Mouse (Mus musculus) embryonic fibroblast, embryonic 13.5 days (primary cell): ENCODE results near the gene Disp3. TPM values are rescaled to one million over a fixed set of nuclear protein-coding genes. Genes with fewer than 3 reads are reported as not detected.

Source experiments
- H3K27ac ChIP-seq: 2 replicates; pipeline ENCODE4 v1.5.1; 2012; ENCODE audit warnings: low read length, control low read depth, inconsistent platforms; ENCODE audit not compliant: insufficient read depth
- H3K4me1 ChIP-seq: 2 replicates; pipeline ENCODE4 v1.6.1; 2011; ENCODE audit warnings: low read length; ENCODE audit not compliant: control insufficient read depth, insufficient read depth
- H3K4me3 ChIP-seq: 2 replicates; pipeline ENCODE4 v1.5.1; 2011; ENCODE audit warnings: mild to moderate bottlenecking, control low read depth, low read length; ENCODE audit not compliant: insufficient read depth
- CTCF ChIP-seq: IDR thresholded peaks from 2 replicates; pipeline ENCODE4 v1.5.1; 2011; ENCODE audit warnings: mild to moderate bottlenecking, control low read depth, low read length, moderate library complexity, borderline replicate concordance; ENCODE audit not compliant: insufficient read depth
- POLR2A ChIP-seq: IDR thresholded peaks from 2 replicates; pipeline ENCODE4 v1.6.1; 2011; ENCODE audit warnings: low read depth, mild to moderate bottlenecking, control low read depth, low read length, moderate library complexity
- polyA plus RNA-seq: library from polyadenylated mRNA; stranded (reverse); fragments of >200 nt; gene quantifications from 2 replicates; pipeline ENCODE4 v1.2.4, GENCODE M21; 2011; ENCODE audit warnings: low read depth; ENCODE audit not compliant: missing spikeins, insufficient read length

Gene Disp3
- polyA plus RNA-seq, 1 experiment: not detected

DNA sequence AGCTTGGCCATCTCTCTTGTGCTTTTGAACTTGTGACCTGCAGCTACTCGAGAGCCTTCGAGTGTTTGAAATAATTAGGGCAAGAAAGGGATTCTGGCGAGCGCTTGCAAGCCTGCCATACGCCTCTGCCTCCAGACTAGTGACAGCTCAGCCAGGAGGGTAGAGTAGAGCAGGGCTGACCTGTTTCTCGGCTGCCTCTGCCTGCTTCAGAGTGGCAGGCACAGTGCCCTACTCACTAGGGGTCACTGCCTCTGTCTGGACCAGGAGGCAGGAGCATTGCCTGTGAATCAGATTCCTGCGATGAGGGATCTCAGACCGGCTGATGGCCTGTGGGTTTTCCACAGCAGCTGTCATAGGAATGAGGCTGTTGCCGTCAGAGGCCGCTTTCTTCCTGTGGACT, 55.1 kb downstream of the Disp3 start:
- Histone ChIP-seq H3K4me1 (no peaks in the 10 kb centered on the region), H3K4me3 (no peak overlapping the region), H3K27ac (no peak overlapping the region)
- no peak for TF ChIP-seq CTCF
- TF ChIP-seq POLR2A: no peak

- Histone ChIP-seq H3K4me1 (no peaks in the 10 kb centered on the region), H3K27ac (no peak overlapping the region), H3K4me3 (no peak overlapping the region)
- TF ChIP-seq CTCF (no peak), POLR2A (no peak)
Observed at GRCm38 (mm10) chr4:148232124-148232523, 55.6 kb downstream of the Disp3 start.

DNA sequence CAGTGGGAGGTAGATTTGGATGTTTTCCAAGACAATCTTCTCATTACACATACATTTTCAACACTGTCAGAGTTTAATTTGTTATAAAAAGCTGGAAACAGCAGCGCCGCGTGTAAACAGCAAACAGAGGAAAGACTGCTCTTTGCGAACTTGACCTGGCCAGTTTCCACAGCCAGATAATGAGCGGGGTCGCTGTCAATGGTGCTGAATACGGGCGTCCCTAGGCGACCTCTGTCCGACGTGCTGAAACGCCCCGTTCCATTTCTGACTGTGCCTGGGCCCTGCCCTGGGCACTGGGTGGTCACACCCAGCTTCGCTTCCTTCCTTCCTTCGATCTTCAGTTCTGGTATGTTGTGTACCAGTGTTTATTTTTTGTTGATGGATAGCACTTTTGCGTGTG, 58.1 kb downstream of the Disp3 start:
- Histone ChIP-seq H3K4me1 (no peaks in the 10 kb centered on the region), H3K4me3 (no peak overlapping the region), H3K27ac (no peak overlapping the region)
- TF ChIP-seq CTCF (no peak; the same call in 1 of the 2 replicates), POLR2A (no peak)

DNA sequence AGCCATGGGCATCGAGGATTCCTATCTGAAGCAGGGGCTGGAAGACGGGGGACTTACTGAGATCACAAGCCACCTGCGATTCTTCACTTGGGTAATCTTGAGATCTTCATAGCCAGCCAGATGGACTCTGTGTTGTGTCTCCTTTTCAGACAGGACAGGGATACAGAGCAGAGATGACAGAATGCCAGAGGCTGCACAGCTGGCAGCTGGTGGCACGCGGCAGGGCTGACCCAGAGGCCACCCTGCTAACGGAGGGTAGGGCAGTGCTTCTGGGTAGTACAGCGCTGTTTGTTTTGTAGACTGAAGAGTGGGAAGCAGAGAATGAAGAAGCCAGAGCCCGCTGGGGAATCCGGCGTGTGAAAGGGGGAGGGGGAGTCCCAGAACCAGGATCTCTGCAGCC, 64.8 kb downstream of the Disp3 start:
- no peak for TF ChIP-seq POLR2A
- no peak for TF ChIP-seq CTCF
- Histone ChIP-seq H3K27ac (no peak overlapping the region), H3K4me1 (no peaks in the 10 kb centered on the region), H3K4me3 (no peak overlapping the region)

DNA sequence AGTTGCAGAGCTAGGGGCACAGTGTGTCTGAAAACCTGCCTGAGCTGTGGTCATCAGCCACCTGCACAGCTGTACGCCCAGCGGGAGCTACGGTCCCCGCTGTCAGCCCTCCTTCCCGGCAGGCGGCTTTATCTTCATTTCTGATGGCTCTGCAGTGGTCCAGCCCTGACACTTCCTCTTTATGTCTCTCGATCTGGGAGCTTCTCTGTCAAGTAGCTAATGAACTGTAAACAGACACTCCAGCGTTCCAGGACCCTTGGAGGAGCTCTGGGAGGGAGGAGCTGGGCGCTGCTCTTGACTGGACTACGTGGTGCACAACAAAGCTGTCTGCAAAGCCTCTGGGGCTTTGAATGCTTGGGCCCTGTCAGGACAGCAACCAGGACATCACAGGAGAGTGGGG, 67.1 kb downstream of the Disp3 start:
- no peaks in the 10 kb centered on the region for H3K4me1 ChIP-seq
- no peak for TF ChIP-seq POLR2A
- TF ChIP-seq CTCF: no peak
- no peak overlapping the region for H3K4me3 ChIP-seq
- no peak overlapping the region for H3K27ac ChIP-seq

- TF ChIP-seq POLR2A: no peak
- TF ChIP-seq CTCF: no peak
- Histone ChIP-seq H3K4me1 (no peaks in the 10 kb centered on the region), H3K27ac (no peak overlapping the region), H3K4me3 (no peak overlapping the region)
Observed at GRCm38 (mm10) chr4:148218238-148218637, 69.5 kb downstream of the Disp3 start.

- Histone ChIP-seq H3K4me1 (no peaks in the 10 kb centered on the region), H3K27ac (no peak overlapping the region), H3K4me3 (no peak overlapping the region)
- no peak for TF ChIP-seq CTCF
- TF ChIP-seq POLR2A: no peak
Observed at GRCm38 (mm10) chr4:148215264-148215900, 72.4 kb downstream of the Disp3 start.

- H3K27ac ChIP-seq: no peak overlapping the region
- H3K4me1 ChIP-seq: no peaks in the 10 kb centered on the region
- TF ChIP-seq CTCF (no peak), POLR2A (no peak)
Observed at GRCm38 (mm10) chr4:148214460-148215136, 73.2 kb downstream of the Disp3 start.

GRCm38 (mm10) chr4:148204873-148205232, 82.9 kb downstream of the Disp3 start:
- TF ChIP-seq POLR2A: no peak
- H3K4me3 ChIP-seq: no peak overlapping the region
- no peak overlapping the region for H3K27ac ChIP-seq
- no peaks in the 10 kb centered on the region for H3K4me1 ChIP-seq

More at GRCm38 (mm10) chr4:148214460-148215136, 73.2 kb downstream of the Disp3 start:
- no peak overlapping the region for H3K4me3 ChIP-seq

DNA sequence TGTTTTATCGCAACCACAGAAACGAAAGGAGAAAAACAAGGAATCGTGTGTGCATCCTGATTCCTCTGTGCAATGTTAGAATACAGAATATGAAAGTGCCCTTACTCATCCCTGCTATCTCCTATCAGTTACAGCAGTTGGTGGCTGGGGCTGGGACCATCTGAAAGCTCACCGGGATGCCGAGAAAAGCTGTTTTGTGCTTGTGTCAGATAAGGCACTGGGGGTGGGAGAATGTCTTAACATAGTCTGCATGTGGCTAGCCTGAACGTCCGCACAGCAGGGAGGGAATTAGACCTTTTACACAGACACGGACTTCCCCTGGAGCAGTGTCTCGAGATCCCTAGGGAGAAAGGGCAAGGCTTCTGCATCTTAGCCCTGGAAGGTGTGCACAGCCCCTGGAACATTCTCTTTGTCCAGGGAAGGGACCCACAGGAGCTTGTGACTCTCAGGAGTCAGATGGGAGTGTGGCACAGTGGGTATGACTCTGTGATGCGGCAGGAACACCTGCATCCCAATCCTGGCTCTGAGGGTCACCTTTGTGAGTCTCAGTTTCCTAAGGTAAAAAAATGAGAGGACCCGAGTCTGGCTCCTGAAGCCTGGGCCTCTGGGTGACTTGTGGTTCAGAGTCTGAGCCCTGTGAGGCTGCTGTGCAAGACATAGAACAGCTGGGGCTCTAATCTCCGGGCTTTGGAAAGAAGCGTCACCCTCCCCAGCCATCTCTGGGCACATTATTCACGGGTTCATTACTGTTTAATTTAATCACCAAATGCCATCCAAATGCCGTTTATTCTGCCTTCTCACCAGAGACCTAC, 83.5 kb downstream of the Disp3 start:
- TF ChIP-seq CTCF (no peak), POLR2A (no peak)
- Histone ChIP-seq H3K27ac (no peak overlapping the region), H3K4me3 (no peak overlapping the region), H3K4me1 (no peaks in the 10 kb centered on the region)
